Mouse (Mus musculus) thymus, adult 2 months (tissue): Measurements from ENCODE around the gene Lamc3.

Source experiments
- CTCF ChIP-seq: fragments of 200-500 bp; IDR thresholded peaks from 2 replicates; pipeline ENCODE4 v1.5.1; 2012; ENCODE audit warnings: mild to moderate bottlenecking, control low read depth, low read length, moderate library complexity, borderline replicate concordance; ENCODE audit not compliant: control insufficient read depth, poor library complexity, insufficient read depth; ENCODE audit errors: extremely low read depth
- POLR2A ChIP-seq: fragments of 200-500 bp; IDR thresholded peaks from 2 replicates; pipeline ENCODE4 v1.6.1; 2012; ENCODE audit warnings: mild to moderate bottlenecking, low read length, control low read depth, moderate library complexity; ENCODE audit not compliant: control insufficient read depth, poor library complexity, insufficient read depth; ENCODE audit errors: extremely low read depth

DNA sequence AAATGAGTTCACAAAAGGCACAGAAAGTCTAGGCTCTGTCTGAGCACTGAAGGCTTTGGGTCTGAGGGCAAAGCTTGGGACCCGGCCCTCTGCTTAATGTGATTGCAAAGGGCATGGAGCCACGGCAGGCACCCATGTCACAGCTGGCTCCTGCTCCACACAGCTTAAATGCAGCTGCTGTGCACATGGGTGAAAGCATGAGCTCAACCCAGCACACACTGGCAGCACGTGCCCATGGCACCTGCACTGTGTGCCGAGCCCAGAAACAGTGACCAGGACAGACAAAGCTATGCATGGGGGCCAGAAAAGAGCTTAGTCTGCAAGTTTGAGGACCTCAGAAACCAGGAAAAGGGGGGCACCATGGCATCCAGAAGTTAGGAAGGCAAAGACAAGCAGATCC is 36.6 kb downstream of the Lamc3 start:
- TF ChIP-seq POLR2A = no peak
- TF ChIP-seq CTCF = no peak
